ENCODE assay signal across 8 mouse cellular contexts in the genomic region with DNA sequence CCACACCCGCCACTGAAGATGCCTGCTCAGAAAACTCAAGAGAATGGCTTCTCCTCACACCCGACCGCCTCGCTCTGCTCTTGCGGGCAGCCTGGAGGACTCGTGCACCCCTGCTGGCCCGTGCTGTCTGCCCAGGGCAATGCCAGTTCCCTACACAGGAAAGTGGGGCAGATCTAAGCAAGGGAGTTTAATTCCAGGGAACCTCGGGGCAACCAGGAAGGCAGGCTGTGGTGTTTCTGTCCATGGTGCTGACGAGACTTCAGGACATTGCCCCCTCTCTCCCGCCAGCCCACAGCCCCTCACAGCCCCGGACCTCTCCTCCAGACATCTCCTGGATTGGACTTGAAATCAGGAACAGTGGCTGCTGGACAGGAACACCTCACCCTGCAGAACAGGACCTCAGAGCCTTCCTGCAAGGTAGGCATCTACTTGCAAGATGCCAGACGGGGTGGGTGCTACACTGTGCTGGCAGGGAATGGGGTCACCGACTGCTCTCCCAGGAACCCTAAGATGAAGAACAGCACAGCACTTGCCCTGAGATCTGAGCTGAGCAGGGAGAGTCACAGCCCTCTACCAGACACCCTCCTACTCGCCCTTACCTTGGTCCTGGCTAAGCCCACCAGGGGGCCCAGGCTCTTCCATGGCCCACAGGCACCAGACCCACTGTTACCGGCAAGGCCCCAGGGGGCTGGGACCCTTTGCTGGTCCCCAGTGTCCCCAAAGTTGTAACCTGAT. TPM values are rescaled to one million over a fixed set of nuclear protein-coding genes. Genes with fewer than 3 reads are reported as not detected.
A peak's percentile ranks its signal among the peaks of the same experiment; 100 is the strongest.
DNase-seq lines count a peak whose midpoint lies in the region; ATAC-seq and TF ChIP-seq lines count a peak whose summit lies in the region.

No protein-coding gene starts in this region.

- no peaks in the 10 kb centered on the region for H3K36me3 ChIP-seq in kidney, adult 2 months (ENCODE audit: control insufficient read depth, insufficient read depth, low read length)
- no peaks in the 10 kb centered on the region for H3K36me3 ChIP-seq in forebrain, embryonic 12.5 days (replicated peaks)
- no peaks in the 10 kb centered on the region for H3K36me3 ChIP-seq in kidney, embryonic 14.5 days (ENCODE audit: control insufficient read depth, insufficient read depth, low read length)
- no peaks in the 10 kb centered on the region for H3K36me3 ChIP-seq in midbrain, embryonic 13.5 days

- 7% methylated on average over 15 of the region's 15 CpGs for WGBS in kidney, adult 2 months
- 5% methylated on average over 15 of the region's 15 CpGs for WGBS in forebrain, embryonic 12.5 days
- 5% methylated on average over 15 of the region's 15 CpGs for WGBS in kidney, embryonic 14.5 days
- 5% methylated on average over 15 of the region's 15 CpGs for WGBS in midbrain, embryonic 13.5 days

- H3K4me2 ChIP-seq in forebrain, embryonic 12.5 days: peak overlapping the region; percentile 49
- H3K4me2 ChIP-seq in kidney, embryonic 14.5 days (replicated peaks; ENCODE audit: low read depth, low read length): peak overlapping the region; percentile 17
- H3K4me2 ChIP-seq in midbrain, embryonic 13.5 days (replicated peaks): peak overlapping the region; percentile 49

- TF ChIP-seq POLR2A in kidney, adult 2 months (IDR thresholded peaks at IDR 0.05; ENCODE audit: low read depth, low read length): no peak

- peak; percentile 61; the same call in 1 of the 2 replicates for ATAC-seq in forebrain, embryonic 12.5 days (ENCODE audit: low FRiP score)
- ATAC-seq in kidney, embryonic 14.5 days (ENCODE audit: low FRiP score, low TSS enrichment): peak; percentile 56
- peak; percentile 44 for ATAC-seq in midbrain, embryonic 13.5 days

- peak; percentile 14 for DNase-seq in kidney, adult 2 months
- DNase-seq in kidney, adult 9 months: no peak
- DNase-seq in c-Kit-positive CD71-negative TER-119-negative erythroid progenitor cells, embryonic 14.5 days (ENCODE audit: low read depth): peak; percentile 25
- no peak for DNase-seq in left cerebral cortex, adult 8-10 months (ENCODE audit: low spot score in 2 of 2)
- no peak for DNase-seq in layer of hippocampus, postnatal 25 days (ENCODE audit: extremely low spot score in 1 of 2, low spot score in 1 of 2)

- no peaks in the 10 kb centered on the region for H3K9me3 ChIP-seq in forebrain, embryonic 12.5 days
- H3K9me3 ChIP-seq in kidney, embryonic 14.5 days (ENCODE audit: control insufficient read depth, low read length): no peaks in the 10 kb centered on the region
- no peaks in the 10 kb centered on the region for H3K9me3 ChIP-seq in midbrain, embryonic 13.5 days

- H3K27ac ChIP-seq in kidney, adult 2 months (ENCODE audit: insufficient read depth, low read depth, low read length): no peak overlapping the region
- peak overlapping the region; percentile 9; the same call in 1 of the 2 replicates for H3K27ac ChIP-seq in forebrain, embryonic 12.5 days
- no peak overlapping the region for H3K27ac ChIP-seq in kidney, embryonic 14.5 days (ENCODE audit: low read depth, low read length)
- H3K27ac ChIP-seq in midbrain, embryonic 13.5 days: no peak overlapping the region

- H3K4me1 ChIP-seq in kidney, adult 2 months (ENCODE audit: control insufficient read depth, insufficient read depth, low read length): no peaks in the 10 kb centered on the region
- peaks cover 72% of the 10 kb centered on the region for H3K4me1 ChIP-seq in forebrain, embryonic 12.5 days
- H3K4me1 ChIP-seq in kidney, embryonic 14.5 days (ENCODE audit: control insufficient read depth, insufficient read depth, low read length): peaks cover 15% of the 10 kb centered on the region
- peaks cover 80% of the 10 kb centered on the region for H3K4me1 ChIP-seq in midbrain, embryonic 13.5 days (replicated peaks)

- no peaks in the 10 kb centered on the region for H3K27me3 ChIP-seq in kidney, adult 2 months (replicated peaks; ENCODE audit: control insufficient read depth, insufficient read depth, low read length)
- H3K27me3 ChIP-seq in forebrain, embryonic 12.5 days: peaks cover 24% of the 10 kb centered on the region
- H3K27me3 ChIP-seq in kidney, embryonic 14.5 days (ENCODE audit: control insufficient read depth, insufficient read depth, low read length): 0 out of 2 replicates have a peak, but pooled peaks cover 3% of the 10 kb centered on the region
- H3K27me3 ChIP-seq in midbrain, embryonic 13.5 days: peaks cover 13% of the 10 kb centered on the region; the same call in 1 of the 2 replicates

- TF ChIP-seq CTCF in kidney, adult 2 months (conservative IDR thresholded peaks at IDR 0.05; ENCODE audit: insufficient read depth, insufficient read length, low read depth, low read length): no peak

- H3K4me3 ChIP-seq in kidney, adult 2 months (ENCODE audit: insufficient read depth, low read depth, low read length): no peak overlapping the region
- peak overlapping the region; percentile 25 for H3K4me3 ChIP-seq in forebrain, embryonic 12.5 days (replicated peaks)
- no peak overlapping the region for H3K4me3 ChIP-seq in kidney, embryonic 14.5 days (ENCODE audit: low read length)
- H3K4me3 ChIP-seq in midbrain, embryonic 13.5 days (replicated peaks): peak overlapping the region; percentile 15

- H3K9ac ChIP-seq in forebrain, embryonic 12.5 days: peak overlapping the region; percentile 17; the same call in 1 of the 2 replicates
- H3K9ac ChIP-seq in kidney, embryonic 14.5 days (ENCODE audit: low read depth, low read length): no peak overlapping the region
- peak overlapping the region; percentile 44; the same call in 1 of the 2 replicates for H3K9ac ChIP-seq in midbrain, embryonic 13.5 days (replicated peaks)

RNA-seq across cellular contexts. Expression of a gene that starts 37.8 kb away (rescaled TPM):
- 0.52 and 2.3 TPM in 2 replicates for polyA plus RNA-seq in kidney, adult 2 months (2012; rRNA removed)
- polyA plus RNA-seq in forebrain, embryonic 12.5 days (2016; fragmentation: Nextera tagmentation; extraction: Ambion mirVana): 4.2 and 5.3 TPM in 2 replicates
- 1.8 and 3.1 TPM in 2 replicates for polyA plus RNA-seq in kidney, embryonic 14.5 days (2014; fragmentation: Nextera tagmentation; extraction: Ambion mirVana)
- polyA plus RNA-seq in midbrain, embryonic 13.5 days (2015; fragmentation: Nextera tagmentation; extraction: Ambion mirVana): 7.7 and 9.0 TPM in 2 replicates
- total RNA-seq in left cerebral cortex, adult 8-10 months (2022): 10 to 100 TPM; 56.8 to 64.3 (median 60.9) TPM
- 10 to 100 TPM; 91.4 to 98.9 TPM for total RNA-seq in layer of hippocampus, postnatal 25 days (2021)

RNA-seq across cellular contexts. Expression of a gene that starts 48.0 kb away (rescaled TPM):
- polyA plus RNA-seq in kidney, adult 2 months (2012; rRNA removed): 23.9 and 25.6 TPM in 2 replicates
- polyA plus RNA-seq in forebrain, embryonic 12.5 days (2016; fragmentation: Nextera tagmentation; extraction: Ambion mirVana): 17.2 and 19.3 TPM in 2 replicates
- polyA plus RNA-seq in kidney, embryonic 14.5 days (2014; fragmentation: Nextera tagmentation; extraction: Ambion mirVana): 7.1 and 13.7 TPM in 2 replicates
- 19.6 and 21.8 TPM in 2 replicates for polyA plus RNA-seq in midbrain, embryonic 13.5 days (2015; fragmentation: Nextera tagmentation; extraction: Ambion mirVana)
- 10 to 100 TPM; 17.6 to 21.2 (median 19.5) TPM for total RNA-seq in left cerebral cortex, adult 8-10 months (2022)
- total RNA-seq in layer of hippocampus, postnatal 25 days (2021): 10 to 100 TPM; 21.6 to 26.5 TPM

RNA-seq across cellular contexts. Expression of a gene that starts 54.8 kb away (rescaled TPM):
- 37.5 and 41.5 TPM in 2 replicates for polyA plus RNA-seq in kidney, adult 2 months (2012; rRNA removed)
- 46.7 and 51.8 TPM in 2 replicates for polyA plus RNA-seq in forebrain, embryonic 12.5 days (2016; fragmentation: Nextera tagmentation; extraction: Ambion mirVana)
- polyA plus RNA-seq in kidney, embryonic 14.5 days (2014; fragmentation: Nextera tagmentation; extraction: Ambion mirVana): 34.9 and 43.9 TPM in 2 replicates
- polyA plus RNA-seq in midbrain, embryonic 13.5 days (2015; fragmentation: Nextera tagmentation; extraction: Ambion mirVana): 42.0 and 43.3 TPM in 2 replicates
- 10 to 100 TPM; 35.5 to 44.7 (median 38.6) TPM for total RNA-seq in left cerebral cortex, adult 8-10 months (2022)
- 10 to 100 TPM; 34.9 to 37.1 TPM for total RNA-seq in layer of hippocampus, postnatal 25 days (2021)

RNA-seq across cellular contexts. Expression of a gene that starts 58.0 kb away (rescaled TPM):
- not detected in 2 replicates for polyA plus RNA-seq in kidney, adult 2 months (2012; rRNA removed)
- polyA plus RNA-seq in forebrain, embryonic 12.5 days (2016; fragmentation: Nextera tagmentation; extraction: Ambion mirVana): 456 and 462 TPM in 2 replicates
- polyA plus RNA-seq in kidney, embryonic 14.5 days (2014; fragmentation: Nextera tagmentation; extraction: Ambion mirVana): 8.1 and 15.5 TPM in 2 replicates
- polyA plus RNA-seq in midbrain, embryonic 13.5 days (2015; fragmentation: Nextera tagmentation; extraction: Ambion mirVana): 291 and 346 TPM in 2 replicates
- 10 to 100 TPM; 31.5 to 42.6 (median 41.9) TPM for total RNA-seq in left cerebral cortex, adult 8-10 months (2022)
- total RNA-seq in layer of hippocampus, postnatal 25 days (2021): 10 to 100 TPM; 30.2 to 37.9 TPM

Comparison
In these comparisons a context has a peak if more than half of its experiments do, and no peak if none do; other contexts are left out.
1. DNase-seq: peak in kidney, adult 2 months (single experiment) and c-Kit-positive CD71-negative TER-119-negative erythroid progenitor cells, embryonic 14.5 days (single experiment); none in kidney, adult 9 months (single experiment), left cerebral cortex, adult 8-10 months (0 of 2) and layer of hippocampus, postnatal 25 days (0 of 2).
2. H3K4me3 ChIP-seq: peak in forebrain, embryonic 12.5 days (single experiment) and midbrain, embryonic 13.5 days (single experiment); none in kidney, adult 2 months (single experiment) and kidney, embryonic 14.5 days (single experiment).
3. Peak in every context shown above with its lines, with median percentiles within 50 percentile points of each other: ATAC-seq and H3K4me2 ChIP-seq.